Mouse (Mus musculus) bone marrow macrophage, adult 2 months (primary cell): ENCODE results near the gene Gstp3. TPM values are rescaled to one million over a fixed set of nuclear protein-coding genes. Genes with fewer than 3 reads are reported as not detected.

Experiments
- H3K27ac ChIP-seq: 2 replicates; pipeline ENCODE4 v1.5.1; 2012; ENCODE audit warnings: low read depth, low read length; ENCODE audit not compliant: insufficient read depth
- H3K4me1 ChIP-seq: 2 replicates; pipeline ENCODE4 v1.6.1; 2012; ENCODE audit warnings: low read length; ENCODE audit not compliant: control insufficient read depth, insufficient read depth
- H3K4me3 ChIP-seq: 2 replicates; pipeline ENCODE4 v1.5.1; 2012; ENCODE audit warnings: mild to moderate bottlenecking, low read length, moderate library complexity; ENCODE audit not compliant: insufficient read depth
- CTCF ChIP-seq: IDR thresholded peaks from 2 replicates; pipeline ENCODE4 v1.5.1; 2012; ENCODE audit warnings: low read depth, mild to moderate bottlenecking, low read length, moderate library complexity
- POLR2A ChIP-seq: IDR thresholded peaks from 2 replicates; pipeline ENCODE4 v1.6.1; 2012; ENCODE audit warnings: mild to moderate bottlenecking, low read depth, low read length, borderline replicate concordance
- polyA plus RNA-seq: library from polyadenylated mRNA; stranded (reverse); fragments of >200 nt; gene quantifications from 2 replicates; pipeline ENCODE4 v1.2.4, GENCODE M21; 2012; ENCODE audit not compliant: missing spikeins, insufficient read depth, insufficient read length

Gene Gstp3
- polyA plus RNA-seq, 1 experiment = not detected

GRCm38 (mm10) chr19:4099837-4100717 is 40.7 kb upstream of the Gstp3 start, which contains the start of gene Pitpnm1:
Pitpnm1 (plus strand) TSS chr19:4099998.
- peak within 1 kb of the TSS; percentile 54 for H3K27ac ChIP-seq
- peaks cover 26% of the 10 kb centered on the region for H3K4me1 ChIP-seq
- H3K4me3 ChIP-seq = peak within 1 kb of the TSS; percentile 72
- TF ChIP-seq POLR2A (no peak), CTCF (no peak)

DNA sequence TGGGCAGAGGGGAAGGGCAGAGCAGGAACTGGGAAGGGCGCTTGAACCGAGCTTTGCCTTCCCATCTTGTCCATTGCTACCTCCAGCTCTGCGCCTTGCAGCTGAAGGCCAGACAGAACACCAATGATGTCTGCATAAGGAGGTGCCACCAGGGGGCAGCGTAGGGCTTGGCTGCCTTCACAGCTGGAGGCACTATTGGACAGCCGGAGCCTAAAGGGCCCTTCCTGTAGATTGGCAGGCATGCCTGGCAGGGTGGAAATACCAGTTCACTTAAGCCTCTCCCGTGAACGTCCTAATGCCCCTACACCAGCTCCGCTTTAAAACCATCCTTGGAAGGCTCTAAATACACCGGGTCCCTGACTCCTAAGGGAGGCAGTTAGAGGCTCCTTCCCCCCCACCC is 39.7 kb upstream of the Gstp3 start:
- H3K4me1 ChIP-seq = peaks cover 26% of the 10 kb centered on the region
- peak overlapping the region; percentile 54 for H3K27ac ChIP-seq

DNA sequence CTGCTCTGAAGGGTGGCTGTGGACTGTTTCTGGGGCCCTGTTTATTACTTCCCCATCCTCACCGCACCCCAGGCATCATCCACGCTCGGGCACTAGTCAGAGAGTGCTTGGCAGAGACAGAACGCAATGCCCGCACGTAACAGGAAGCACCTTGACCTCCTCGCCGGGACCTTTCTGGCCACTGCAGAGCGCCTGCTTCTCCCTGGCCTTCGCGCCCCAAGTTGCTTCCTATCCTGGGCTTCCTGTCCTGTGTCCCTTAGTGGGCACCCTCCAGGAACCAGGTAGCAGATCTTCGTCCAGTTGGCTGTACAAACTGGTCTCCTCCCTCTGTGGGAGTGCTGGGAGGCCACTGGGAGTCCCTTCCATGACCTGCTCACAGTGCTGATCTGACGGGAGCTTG is 39.1 kb upstream of the Gstp3 start:
- no peak overlapping the region for H3K27ac ChIP-seq

More for the DNA sequence above, 39.7 kb upstream of the Gstp3 start:
- 0 out of 2 replicates have a peak overlapping the region, but pooled peaks have one; percentile 72 for H3K4me3 ChIP-seq
- TF ChIP-seq POLR2A (no peak), CTCF (peak; percentile 73)

DNA sequence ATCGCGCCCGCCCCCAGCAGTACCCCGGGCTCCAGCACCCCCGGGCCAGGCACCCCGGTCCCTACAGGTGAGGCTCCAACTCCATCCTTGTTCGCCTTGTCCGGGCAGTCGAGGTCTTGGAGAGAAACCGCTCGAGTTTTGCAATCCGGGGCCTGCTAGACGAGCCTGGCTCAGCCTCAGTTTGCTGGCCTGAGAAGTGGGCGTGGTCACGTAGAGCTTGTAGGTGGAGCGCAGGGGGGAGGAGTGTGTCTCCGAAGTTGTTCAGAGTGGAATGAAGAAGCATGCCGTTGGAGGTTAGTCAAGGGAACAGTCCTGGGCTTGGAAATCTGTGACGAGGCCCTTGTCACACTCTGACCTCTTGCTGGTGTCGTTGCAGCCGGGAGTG is 38.1 kb upstream of the Gstp3 start:
- TF ChIP-seq POLR2A (no peak), CTCF (no peak)
- Histone ChIP-seq H3K4me1 (peaks cover 26% of the 10 kb centered on the region), H3K4me3 (peak overlapping the region; percentile 63), H3K27ac (peak overlapping the region; percentile 60)

More for the DNA sequence above, 39.1 kb upstream of the Gstp3 start:
- no peak for TF ChIP-seq CTCF
- peaks cover 26% of the 10 kb centered on the region for H3K4me1 ChIP-seq
- peak overlapping the region; percentile 63; the same call in 1 of the 2 replicates for H3K4me3 ChIP-seq

GRCm38 (mm10) chr19:4096642-4097440 is 37.5 kb upstream of the Gstp3 start, which contains the start of gene Cdk2ap2:
Cdk2ap2 (plus strand) TSS chr19:4097182.
- no peak for TF ChIP-seq CTCF
- no peak for TF ChIP-seq POLR2A
- peak within 1 kb of the TSS; percentile 82 for H3K27ac ChIP-seq
- H3K4me3 ChIP-seq = peak within 1 kb of the TSS; percentile 75
- H3K4me1 ChIP-seq = peaks cover 26% of the 10 kb centered on the region

- Histone ChIP-seq H3K4me1 (peaks cover 21% of the 10 kb centered on the region), H3K4me3 (no peak overlapping the region), H3K27ac (no peak overlapping the region)
- no peak for TF ChIP-seq POLR2A
- TF ChIP-seq CTCF = no peak
Observed at GRCm38 (mm10) chr19:4095802-4096201, 36.4 kb upstream of the Gstp3 start.

DNA sequence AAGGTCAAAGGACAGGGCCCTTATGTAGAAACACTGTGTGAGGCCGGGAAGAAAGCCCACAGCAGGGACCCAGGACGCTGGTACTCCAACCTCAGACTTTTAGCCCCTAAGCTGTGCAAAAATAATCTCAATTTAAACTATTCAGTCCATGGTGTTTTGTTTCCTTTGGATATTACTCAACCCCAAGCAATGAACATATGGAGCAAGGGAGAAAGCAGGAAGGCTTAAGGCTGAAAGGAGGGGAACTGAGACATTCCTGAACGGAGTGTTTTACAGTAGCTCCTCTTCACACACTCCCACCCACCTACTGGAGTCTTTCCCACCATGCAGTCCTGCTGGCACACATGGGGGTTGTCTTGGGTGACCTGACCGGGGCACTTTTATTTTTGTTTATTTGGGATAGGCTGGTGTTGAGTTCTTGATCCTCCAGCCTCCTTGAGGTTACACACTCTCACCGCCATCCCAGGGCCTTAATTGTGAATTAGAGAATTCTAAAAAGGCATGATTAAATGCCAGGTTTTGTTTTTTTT is 35.5 kb upstream of the Gstp3 start:
- peaks cover 21% of the 10 kb centered on the region for H3K4me1 ChIP-seq
- no peak for TF ChIP-seq CTCF
- TF ChIP-seq POLR2A = no peak
- no peak overlapping the region for H3K4me3 ChIP-seq
- no peak overlapping the region for H3K27ac ChIP-seq

- peaks cover 19% of the 10 kb centered on the region for H3K4me1 ChIP-seq
- H3K27ac ChIP-seq = no peak overlapping the region
- no peak overlapping the region for H3K4me3 ChIP-seq
- TF ChIP-seq POLR2A = no peak
- TF ChIP-seq CTCF = no peak
Observed at GRCm38 (mm10) chr19:4094348-4094747, 35.0 kb upstream of the Gstp3 start.

DNA sequence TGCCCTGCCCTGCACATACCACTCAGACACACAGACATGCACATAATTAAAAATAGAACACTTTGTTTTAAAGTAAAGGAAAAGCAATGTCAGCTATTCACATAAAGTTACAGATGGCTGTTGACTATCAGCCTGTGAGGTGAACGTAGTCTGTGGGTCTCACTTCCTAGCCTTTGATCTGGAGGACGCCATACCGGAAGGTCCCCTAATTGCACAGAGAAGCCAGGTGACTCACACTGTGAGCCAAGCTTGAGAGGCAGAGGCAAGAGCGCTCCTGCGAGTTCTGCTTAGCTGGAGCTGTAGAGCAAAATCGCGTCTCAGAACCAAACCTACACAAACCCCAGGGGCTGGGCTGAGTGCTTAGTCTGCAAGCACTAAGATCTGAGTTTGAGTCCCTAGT is 34.4 kb upstream of the Gstp3 start:
- TF ChIP-seq CTCF (no peak), POLR2A (no peak)
- H3K4me1 ChIP-seq = peaks cover 15% of the 10 kb centered on the region
- no peak overlapping the region for H3K27ac ChIP-seq
- H3K4me3 ChIP-seq = no peak overlapping the region
